Mouse (Mus musculus): ENCODE results near the gene Il4ra.

DNA sequence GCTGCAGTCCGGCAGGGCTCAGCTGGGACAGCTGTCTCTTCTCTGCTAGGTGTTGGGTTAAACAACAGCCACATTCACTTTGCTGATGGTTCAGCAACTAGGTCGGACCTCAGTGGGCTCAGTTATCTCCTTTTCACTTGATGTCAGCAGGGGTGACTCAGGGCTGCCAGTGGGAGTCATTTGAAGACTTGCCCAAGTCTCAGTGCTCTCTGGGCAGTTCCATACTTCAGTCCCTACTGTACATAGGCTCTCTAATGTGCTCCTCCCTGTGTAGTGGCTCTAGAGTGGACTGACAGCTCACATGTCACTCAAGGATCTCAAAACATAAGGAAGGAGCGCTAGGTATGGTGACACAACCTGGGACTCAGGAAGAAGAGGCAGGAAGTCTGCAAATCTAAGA is 8.4 kb upstream of the Il4ra start:
- no peak for TF ChIP-seq POLR2A (IDR thresholded peaks at IDR 0.05; ENCODE audit: borderline replicate concordance, control insufficient read depth, low read depth, low read length)
- no peak for TF ChIP-seq CTCF (IDR thresholded peaks at IDR 0.05; ENCODE audit: control insufficient read depth, insufficient read depth, low read length)

All from bone marrow, adult 2 months (tissue).